Mouse (Mus musculus) frontal cortex, postnatal 14 days (tissue): ENCODE data around the gene Gm43720.
A peak's percentile ranks its signal among the peaks of the same experiment; 100 is the strongest.

Source experiments
- DNase-seq, 2 experiments: peaks; one replicate each; pipeline ENCODE4 v3.0.0; 2022; ENCODE audit warnings: low spot score in 2 of 2

Gene Gm43720

GRCm38 (mm10) chr5:138279585-138280424 lies at the start of gene Gm43720, which contains the start of the genes Gpc2 and Stag3:
Gene Gm43720, minus strand, starts transcription at chr5:138279958.
Gene Gpc2, minus strand, starts transcription at chr5:138280005.
Gene Stag3, plus strand, starts transcription at chr5:138280240.
- peak; percentile 82 to 86 for DNase-seq

GRCm38 (mm10) chr5:138312795-138313194 lies 33.0 kb upstream of the Gm43720 start:
- DNase-seq = no peak

- no peak for DNase-seq
Observed at GRCm38 (mm10) chr5:138299613-138300012, 19.9 kb upstream of the Gm43720 start.

- no peak for DNase-seq
Observed at GRCm38 (mm10) chr5:138294158-138294557, 14.4 kb upstream of the Gm43720 start.

- DNase-seq = no peak
Observed at GRCm38 (mm10) chr5:138291638-138292037, 11.9 kb upstream of the Gm43720 start.

- no peak for DNase-seq
Observed at GRCm38 (mm10) chr5:138287861-138288260, 8.1 kb upstream of the Gm43720 start.

GRCm38 (mm10) chr5:138283540-138283939 lies 3.8 kb upstream of the Gm43720 start:
- no peak for DNase-seq

GRCm38 (mm10) chr5:138281798-138282197 lies 2.0 kb upstream of the Gm43720 start:
- no peak for DNase-seq

- no peak for DNase-seq
Observed at GRCm38 (mm10) chr5:138280829-138281228, 1.1 kb upstream of the Gm43720 start.

GRCm38 (mm10) chr5:138280425-138280768 lies 639 bp upstream of the Gm43720 start:
- DNase-seq = no peak

GRCm38 (mm10) chr5:138277994-138278393 lies 1.8 kb downstream of the Gm43720 start:
- DNase-seq = no peak

- DNase-seq = no peak
Observed at GRCm38 (mm10) chr5:138275216-138276050, 4.3 kb downstream of the Gm43720 start.

GRCm38 (mm10) chr5:138274186-138274585 lies 5.6 kb downstream of the Gm43720 start:
- DNase-seq = no peak

- no peak for DNase-seq
Observed at GRCm38 (mm10) chr5:138272409-138272923, 7.3 kb downstream of the Gm43720 start, which contains the start of gene Gal3st4. Gene Gal3st4, minus strand, starts transcription at chr5:138272840.

GRCm38 (mm10) chr5:138271232-138271631 lies 8.5 kb downstream of the Gm43720 start:
- DNase-seq = no peak

- no peak for DNase-seq
Observed at GRCm38 (mm10) chr5:138268980-138269379, 10.8 kb downstream of the Gm43720 start.

- no peak for DNase-seq
Observed at GRCm38 (mm10) chr5:138267114-138267513, 12.6 kb downstream of the Gm43720 start.

- no peak for DNase-seq
Observed at GRCm38 (mm10) chr5:138265712-138266111, 14.0 kb downstream of the Gm43720 start.

GRCm38 (mm10) chr5:138264207-138264578 lies 15.6 kb downstream of the Gm43720 start:
- no peak for DNase-seq

- peak; percentile 84 to 89 for DNase-seq
Observed at GRCm38 (mm10) chr5:138263260-138264206, 16.2 kb downstream of the Gm43720 start, which contains the start of gene BC037034. Gene BC037034, minus strand, starts transcription at chr5:138264033.

- DNase-seq = no peak
Observed at GRCm38 (mm10) chr5:138262582-138263240, 17.0 kb downstream of the Gm43720 start.
